Mouse (Mus musculus) heart, embryonic 12.5 days (tissue): ENCODE results near the gene 2900026A02Rik. TPM values are rescaled to one million over a fixed set of nuclear protein-coding genes. Genes with fewer than 3 reads are reported as not detected.

Source experiments
- ATAC-seq: fragments of 200-750 bp; cut with Nextera tagmentation; 2 replicates; pipeline ENCODE4 v1.8.0; 2017; ENCODE audit warnings: moderate TSS enrichment, moderate library complexity; ENCODE audit not compliant: insufficient number of reproducible peaks, low FRiP score
- H3K27ac ChIP-seq: fragments of 300-500 bp; sonication (generic); 2 replicates; pipeline ENCODE4 v1.5.1; 2016; ENCODE audit warnings: mild to moderate bottlenecking, moderate library complexity; ENCODE audit not compliant: poor library complexity, severe bottlenecking
- H3K27me3 ChIP-seq: fragments of 300-500 bp; sonication (generic); replicated peaks from 2 replicates; pipeline ENCODE4 v1.6.1; 2016; ENCODE audit warnings: mild to moderate bottlenecking, moderate library complexity
- H3K36me3 ChIP-seq: fragments of 300-500 bp; sonication (generic); 2 replicates; pipeline ENCODE4 v1.6.1; 2016; ENCODE audit warnings: mild to moderate bottlenecking, moderate library complexity
- H3K4me1 ChIP-seq: fragments of 300-500 bp; sonication (generic); replicated peaks from 2 replicates; pipeline ENCODE4 v1.6.1; 2016; ENCODE audit warnings: mild to moderate bottlenecking
- H3K4me2 ChIP-seq: fragments of 300-500 bp; sonication (generic); 2 replicates; pipeline ENCODE4 v1.6.1; 2016; ENCODE audit warnings: mild to moderate bottlenecking, moderate library complexity
- H3K4me3 ChIP-seq: fragments of 300-500 bp; sonication (generic); 2 replicates; pipeline ENCODE4 v1.5.1; 2016; ENCODE audit warnings: mild to moderate bottlenecking
- H3K9ac ChIP-seq: fragments of 300-500 bp; sonication (generic); 2 replicates; pipeline ENCODE4 v1.6.1; 2016; ENCODE audit warnings: mild to moderate bottlenecking, moderate library complexity
- H3K9me3 ChIP-seq: fragments of 300-500 bp; sonication (generic); replicated peaks from 2 replicates; pipeline ENCODE4 v1.6.1; 2016; ENCODE audit warnings: mild to moderate bottlenecking, moderate library complexity
- WGBS: fragments of 180-500 bp; shearing (Covaris S2); methylation state at CpG from one replicate; pipeline ENCODE4 v1.1.7; 2016; 5-methylcytosine and 5-hydroxymethylcytosine counted together
- polyA plus RNA-seq: library from polyadenylated mRNA; unstranded; fragments of >200 nt; fragmentation: Nextera tagmentation; extraction: Ambion mirVana; gene quantifications from 2 replicates; pipeline ENCODE4 v1.2.1, GENCODE M21; 2016

The 2900026A02Rik gene
- polyA plus RNA-seq, 1 experiment from 2014 or later: 20.0 TPM

DNA sequence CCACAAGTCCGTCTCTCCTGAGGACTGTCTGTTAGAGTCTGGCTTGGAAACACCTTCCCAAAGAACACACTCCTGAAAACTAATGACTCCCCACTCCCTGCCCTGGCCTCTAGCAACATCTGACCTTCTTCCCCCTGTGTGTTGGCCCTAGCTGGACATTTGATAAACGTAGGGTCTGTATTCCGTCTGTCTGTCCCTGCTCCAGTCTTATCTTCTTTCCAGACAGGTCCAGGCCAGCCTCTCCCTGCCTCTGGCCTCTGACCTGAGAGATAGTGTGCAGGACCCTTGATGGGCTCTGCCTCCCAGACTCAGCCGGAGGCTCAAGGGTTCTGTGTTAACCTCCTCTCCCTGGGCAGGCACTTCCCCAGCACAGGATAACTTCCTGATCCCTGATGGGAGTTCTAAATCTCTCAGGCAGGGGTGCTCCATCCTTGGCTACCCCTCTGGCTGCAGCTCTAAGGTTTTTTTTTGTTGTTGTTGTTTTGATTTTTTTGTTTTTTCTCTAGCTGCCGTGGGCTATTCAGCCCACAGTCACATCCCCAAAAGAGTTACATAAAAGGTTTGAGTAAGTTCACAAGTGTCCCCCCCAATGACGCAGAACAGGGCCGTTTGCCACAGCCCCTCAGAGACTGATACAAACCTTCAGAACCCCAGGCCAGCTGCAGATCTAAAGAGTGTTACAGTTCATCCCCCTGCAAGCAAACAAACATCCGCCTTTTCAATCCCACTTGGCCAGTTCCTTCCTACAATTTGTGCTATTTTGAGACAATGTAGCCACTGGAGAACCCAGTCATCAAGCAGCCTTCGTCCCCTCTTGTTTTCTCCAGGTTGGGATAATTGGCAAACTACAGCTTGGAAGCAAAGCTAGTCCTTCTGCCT lies 23.9 kb downstream of the 2900026A02Rik start:
- Histone ChIP-seq H3K4me3 (no peak overlapping the region), H3K9me3 (0 out of 2 replicates have a peak, but pooled peaks cover 3% of the 10 kb centered on the region), H3K27ac (peak overlapping the region; percentile 38), H3K36me3 (no peaks in the 10 kb centered on the region), H3K27me3 (no peaks in the 10 kb centered on the region), H3K4me2 (no peak overlapping the region), H3K4me1 (peaks cover 38% of the 10 kb centered on the region), H3K9ac (0 out of 2 replicates have a peak overlapping the region, but pooled peaks have one; percentile 5)
- peak; percentile 47 for ATAC-seq
- WGBS: 21% methylated on average over 9 of the region's 9 CpGs

DNA sequence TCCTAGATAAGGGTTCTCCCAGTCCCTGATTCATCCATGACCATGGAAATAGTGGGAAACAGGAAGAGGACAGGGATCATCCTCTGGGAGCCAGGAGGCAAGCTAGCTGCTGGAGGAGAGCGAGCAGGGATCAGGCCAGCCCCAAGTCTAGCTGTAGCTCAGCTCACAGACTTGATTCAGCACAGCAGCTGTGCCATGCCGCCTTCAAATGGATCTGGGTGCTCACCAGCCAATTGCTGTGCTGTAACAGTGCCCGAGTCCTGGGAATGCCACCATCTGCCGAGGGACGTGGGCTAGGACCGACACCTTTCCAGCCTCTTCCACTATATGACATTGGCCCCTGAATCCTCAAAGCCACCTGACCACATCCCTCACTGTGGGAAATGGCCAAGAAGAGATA lies 25.1 kb downstream of the 2900026A02Rik start:
- no peak for ATAC-seq
- H3K4me2 ChIP-seq: no peak overlapping the region
- H3K27me3 ChIP-seq: 0 out of 2 replicates have a peak, but pooled peaks cover 6% of the 10 kb centered on the region
- WGBS: 90% methylated on average over 6 of the region's 6 CpGs
- no peaks in the 10 kb centered on the region for H3K36me3 ChIP-seq
- no peak overlapping the region for H3K9ac ChIP-seq
- H3K27ac ChIP-seq: no peak overlapping the region
- H3K4me1 ChIP-seq: peaks cover 38% of the 10 kb centered on the region
- no peak overlapping the region for H3K4me3 ChIP-seq
- no peaks in the 10 kb centered on the region for H3K9me3 ChIP-seq

DNA sequence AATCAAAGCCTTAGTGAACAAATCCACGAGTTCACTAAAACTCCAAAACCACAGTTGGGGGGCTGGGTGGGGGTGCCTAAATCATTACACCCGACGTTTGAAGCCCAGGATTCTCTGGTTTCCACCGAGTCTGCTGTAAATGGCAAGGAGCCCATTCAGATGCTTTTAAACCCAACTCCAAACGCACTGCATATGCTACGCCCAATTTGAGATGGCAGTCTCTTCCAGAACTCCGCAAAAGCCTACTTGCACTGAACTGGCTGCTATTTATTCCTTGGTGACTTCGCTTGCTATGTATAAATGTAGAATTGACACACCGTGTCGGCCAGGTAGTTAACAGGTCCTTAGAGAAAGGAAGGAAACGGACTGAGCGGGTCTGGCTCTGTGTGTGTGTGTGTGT lies 25.6 kb downstream of the 2900026A02Rik start:
- Histone ChIP-seq H3K27me3 (0 out of 2 replicates have a peak, but pooled peaks cover 6% of the 10 kb centered on the region), H3K9me3 (no peaks in the 10 kb centered on the region), H3K36me3 (no peaks in the 10 kb centered on the region), H3K27ac (no peak overlapping the region), H3K4me3 (no peak overlapping the region), H3K4me1 (peaks cover 38% of the 10 kb centered on the region), H3K4me2 (no peak overlapping the region), H3K9ac (no peak overlapping the region)
- WGBS: 84% methylated on average over 12 of the region's 12 CpGs
- no peak for ATAC-seq

GRCm38 (mm10) chr5:113193762-113194161 lies 27.3 kb downstream of the 2900026A02Rik start:
- no peak for ATAC-seq
- Histone ChIP-seq H3K4me2 (no peak overlapping the region), H3K9ac (no peak overlapping the region), H3K27ac (no peak overlapping the region), H3K4me1 (peaks cover 25% of the 10 kb centered on the region), H3K4me3 (no peak overlapping the region), H3K9me3 (no peaks in the 10 kb centered on the region), H3K27me3 (0 out of 2 replicates have a peak, but pooled peaks cover 6% of the 10 kb centered on the region), H3K36me3 (no peaks in the 10 kb centered on the region)
- WGBS: 88% methylated on average over 18 of the region's 18 CpGs

DNA sequence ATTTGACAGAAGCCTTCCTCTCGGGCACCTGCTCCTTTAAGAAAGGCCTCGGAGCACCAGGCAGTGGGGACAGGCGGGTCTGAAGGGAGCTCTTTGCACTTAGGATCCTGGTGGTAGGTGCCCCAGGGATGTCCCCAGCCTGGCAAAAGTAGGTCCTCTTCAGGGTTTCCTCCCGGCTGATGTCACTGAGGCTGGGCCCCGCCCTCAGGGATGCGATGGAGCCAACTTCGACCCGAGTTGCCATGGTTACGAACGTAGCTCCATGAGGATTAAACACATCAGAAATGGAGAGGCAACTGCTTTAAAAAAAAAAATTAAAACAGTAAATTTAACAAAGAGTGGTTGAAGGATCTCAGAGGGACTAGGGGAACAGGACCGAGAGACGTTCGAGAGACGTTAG lies 29.1 kb downstream of the 2900026A02Rik start:
- Histone ChIP-seq H3K9ac (no peak overlapping the region), H3K4me1 (peaks cover 9% of the 10 kb centered on the region), H3K36me3 (0 out of 2 replicates have a peak, but pooled peaks cover 2% of the 10 kb centered on the region), H3K4me3 (no peak overlapping the region), H3K27me3 (0 out of 2 replicates have a peak, but pooled peaks cover 6% of the 10 kb centered on the region), H3K4me2 (no peak overlapping the region), H3K27ac (no peak overlapping the region), H3K9me3 (no peaks in the 10 kb centered on the region)
- 65% methylated on average over 14 of the region's 14 CpGs for WGBS
- no peak for ATAC-seq

DNA sequence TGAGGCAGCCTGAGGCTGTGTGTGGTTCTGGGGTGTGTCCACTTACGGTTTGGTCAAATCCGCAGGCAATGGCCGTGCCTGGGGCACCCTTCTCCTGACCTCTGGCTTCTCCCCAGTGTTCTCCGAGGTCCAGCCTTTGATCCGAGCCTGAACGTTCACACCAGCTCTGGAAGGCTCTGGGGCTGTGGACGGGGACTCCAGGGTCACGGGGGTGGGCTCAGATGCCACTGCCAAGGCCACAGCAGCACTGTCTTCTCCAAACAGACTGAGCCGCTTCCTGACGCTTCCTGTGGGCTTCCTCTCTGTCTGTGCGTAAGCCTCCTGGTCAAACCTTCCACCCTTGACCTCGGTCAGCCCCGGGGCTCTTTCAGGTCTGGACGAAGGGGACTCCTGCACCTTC lies 30.5 kb downstream of the 2900026A02Rik start:
- ATAC-seq: no peak
- no peak overlapping the region for H3K4me2 ChIP-seq
- H3K9me3 ChIP-seq: no peaks in the 10 kb centered on the region
- no peak overlapping the region for H3K4me3 ChIP-seq
- no peaks in the 10 kb centered on the region for H3K4me1 ChIP-seq
- H3K9ac ChIP-seq: no peak overlapping the region
- no peak overlapping the region for H3K27ac ChIP-seq
- 58% methylated on average over 14 of the region's 14 CpGs for WGBS
- H3K27me3 ChIP-seq: 0 out of 2 replicates have a peak, but pooled peaks cover 6% of the 10 kb centered on the region
- H3K36me3 ChIP-seq: 0 out of 2 replicates have a peak, but pooled peaks cover 3% of the 10 kb centered on the region

DNA sequence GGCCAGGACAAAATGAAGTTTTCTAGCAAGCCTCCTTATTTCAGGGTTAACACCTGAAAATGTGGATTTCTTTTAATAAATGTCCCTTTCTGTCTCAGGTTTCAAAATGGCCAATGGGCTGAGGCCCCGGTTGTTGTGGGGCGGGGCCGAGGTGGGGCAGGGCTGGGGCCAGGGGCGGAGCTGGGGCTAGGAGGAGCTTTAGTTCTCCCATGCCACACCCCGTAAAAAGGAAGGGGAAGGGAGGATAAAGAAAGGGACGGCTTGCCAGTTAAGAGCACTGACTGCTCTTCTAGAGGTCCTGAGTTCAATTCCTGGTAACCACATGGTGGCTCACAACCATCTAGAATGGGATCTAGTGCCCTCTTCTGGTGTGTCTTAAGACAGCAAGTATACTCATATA lies 39.6 kb downstream of the 2900026A02Rik start:
- H3K4me2 ChIP-seq: no peak overlapping the region
- 0 out of 2 replicates have a peak, but pooled peaks have one; percentile 51 for ATAC-seq
- H3K27ac ChIP-seq: no peak overlapping the region

GRCm38 (mm10) chr5:113180755-113181154 lies 40.3 kb downstream of the 2900026A02Rik start:
- Histone ChIP-seq H3K4me2 (peak overlapping the region; percentile 73), H3K36me3 (no peaks in the 10 kb centered on the region), H3K4me3 (no peak overlapping the region; the same call in 1 of the 2 replicates), H3K27ac (peak overlapping the region; percentile 66), H3K27me3 (no peaks in the 10 kb centered on the region), H3K9ac (no peak overlapping the region), H3K4me1 (peaks cover 7% of the 10 kb centered on the region), H3K9me3 (no peaks in the 10 kb centered on the region)
- 80% methylated on average over 15 of the region's 15 CpGs for WGBS
- ATAC-seq: no peak

More for the DNA sequence above, 39.6 kb downstream of the 2900026A02Rik start:
- peaks cover 7% of the 10 kb centered on the region for H3K4me1 ChIP-seq
- H3K27me3 ChIP-seq: no peaks in the 10 kb centered on the region
- H3K4me3 ChIP-seq: no peak overlapping the region
- 33% methylated on average over 6 of the region's 6 CpGs for WGBS
- no peaks in the 10 kb centered on the region for H3K9me3 ChIP-seq
- no peak overlapping the region for H3K9ac ChIP-seq
- no peaks in the 10 kb centered on the region for H3K36me3 ChIP-seq

- 3% methylated on average over 29 of the region's 30 CpGs for WGBS
- Histone ChIP-seq H3K27me3 (no peaks in the 10 kb centered on the region), H3K27ac (peak overlapping the region; percentile 66), H3K36me3 (no peaks in the 10 kb centered on the region), H3K9me3 (no peaks in the 10 kb centered on the region), H3K4me2 (peak overlapping the region; percentile 73), H3K4me1 (peaks cover 11% of the 10 kb centered on the region), H3K9ac (peak overlapping the region; percentile 64), H3K4me3 (peak overlapping the region; percentile 36)
- ATAC-seq: peak; percentile 75
These were observed 41.0 kb downstream of the 2900026A02Rik start for GRCm38 (mm10) chr5:113179843-113180682.

- peak overlapping the region; percentile 64; the same call in 1 of the 2 replicates for H3K9ac ChIP-seq
- 9% methylated on average over 3 of the region's 9 CpGs for WGBS
- H3K27me3 ChIP-seq: no peaks in the 10 kb centered on the region
- peak overlapping the region; percentile 73 for H3K4me2 ChIP-seq
- no peak overlapping the region; the same call in 1 of the 2 replicates for H3K27ac ChIP-seq
- H3K4me1 ChIP-seq: peaks cover 15% of the 10 kb centered on the region
- H3K36me3 ChIP-seq: no peaks in the 10 kb centered on the region
- H3K4me3 ChIP-seq: peak overlapping the region; percentile 36
- no peak for ATAC-seq
- H3K9me3 ChIP-seq: no peaks in the 10 kb centered on the region
These were observed 41.6 kb downstream of the 2900026A02Rik start for GRCm38 (mm10) chr5:113179451-113179842.

- no peaks in the 10 kb centered on the region for H3K9me3 ChIP-seq
- no peak overlapping the region for H3K4me2 ChIP-seq
- H3K9ac ChIP-seq: no peak overlapping the region
- WGBS: 85% methylated on average over 10 of the region's 10 CpGs
- H3K36me3 ChIP-seq: no peaks in the 10 kb centered on the region
- no peak overlapping the region for H3K4me3 ChIP-seq
- H3K27me3 ChIP-seq: 0 out of 2 replicates have a peak, but pooled peaks cover 3% of the 10 kb centered on the region
- no peak for ATAC-seq
- H3K27ac ChIP-seq: no peak overlapping the region
- peaks cover 23% of the 10 kb centered on the region for H3K4me1 ChIP-seq
These were observed 45.1 kb downstream of the 2900026A02Rik start for GRCm38 (mm10) chr5:113175976-113176375.
